ENCODE assay signal across 9 mouse cellular contexts in genomic region chr17:28521920-28522319, GRCm38 (mm10). TPM values are rescaled to one million over a fixed set of nuclear protein-coding genes. Genes with fewer than 3 reads are reported as not detected.
DNase-seq lines count a peak whose midpoint lies in the region; ATAC-seq and TF ChIP-seq lines count a peak whose summit lies in the region.
"Had no signal": no experiment of that assay in that cellular context is flagged by ENCODE, and none has a peak within 500 bp of the region (broad histone marks: within the 10 kb centered on the region; RNA-seq: fewer than 3 reads in every experiment).

No protein-coding gene starts in this region.

- WGBS in heart, embryonic 14.5 days, result 36% methylated on average over 6 of the region's 6 CpGs
- 28% methylated on average over 6 of the region's 6 CpGs for WGBS in forebrain, embryonic 16.5 days
- WGBS in liver, embryonic 12.5 days (ENCODE audit: insufficient replicate concordance), result 35% methylated on average over 6 of the region's 6 CpGs

- no peaks in the 10 kb centered on the region for H3K36me3 ChIP-seq in heart, embryonic 14.5 days (ENCODE audit: control insufficient read depth, insufficient read depth, low read length)
- H3K36me3 ChIP-seq in ES-E14 (ENCODE audit: control insufficient read depth, insufficient read depth, low read length, poor library complexity, severe bottlenecking), result no peaks in the 10 kb centered on the region
- H3K36me3 ChIP-seq in forebrain, embryonic 16.5 days (ENCODE audit: control insufficient read depth, insufficient read depth), result no peaks in the 10 kb centered on the region
- no peaks in the 10 kb centered on the region for H3K36me3 ChIP-seq in liver, embryonic 12.5 days

- no peak for DNase-seq in heart, adult 18-20 months
- DNase-seq in ES-E14 (ENCODE audit: low read depth, low spot score), result no peak
- DNase-seq in frontal cortex, adult 2 months (ENCODE audit: extremely low spot score in 1 of 2, low spot score in 1 of 2), result no peak
- DNase-seq in retina, embryonic 14.5 days (ENCODE audit: low spot score), result no peak
- DNase-seq in urinary bladder, postnatal 10 days (ENCODE audit: low spot score), result no peak

- H3K4me1 ChIP-seq in heart, embryonic 14.5 days (ENCODE audit: control insufficient read depth in 2 of 2, insufficient read depth in 2 of 2, low read length in 2 of 2), result peaks cover 10 to 13% of the 10 kb centered on the region in 2 experiments; a peak in 3 of 4 replicates
- peaks cover 0 to 18% of the 10 kb centered on the region in 2 experiments; a peak in 2 of 4 replicates for H3K4me1 ChIP-seq in ES-E14 (ENCODE audit: control insufficient read depth in 2 of 2, insufficient read depth in 2 of 2, low read length in 2 of 2, poor library complexity in 1 of 2)
- peaks cover 26% of the 10 kb centered on the region for H3K4me1 ChIP-seq in forebrain, embryonic 16.5 days (replicated peaks; ENCODE audit: control insufficient read depth, insufficient read depth, low read length)
- H3K4me1 ChIP-seq in liver, embryonic 12.5 days, result peaks cover 46% of the 10 kb centered on the region

- H3K27ac ChIP-seq in heart, embryonic 14.5 days (replicated peaks in 1 of 2; ENCODE audit: control insufficient read depth in 1 of 2, insufficient read depth in 1 of 2, low read depth in 2 of 2, low read length in 2 of 2), result no peak overlapping the region
- no peak overlapping the region for H3K27ac ChIP-seq in ES-E14 (ENCODE audit: insufficient read depth, low read depth, low read length, poor library complexity, severe bottlenecking)
- H3K27ac ChIP-seq in forebrain, embryonic 16.5 days (ENCODE audit: low read length), result no peak overlapping the region
- H3K27ac ChIP-seq in liver, embryonic 12.5 days, result no peak overlapping the region

- peak overlapping the region; percentile 95 for H3K4me2 ChIP-seq in heart, embryonic 14.5 days (ENCODE audit: low read length)
- H3K4me2 ChIP-seq in forebrain, embryonic 16.5 days (ENCODE audit: low read length), result peak overlapping the region; percentile 82
- H3K4me2 ChIP-seq in liver, embryonic 12.5 days, result peak overlapping the region; percentile 79

- H3K9ac ChIP-seq in heart, embryonic 14.5 days (ENCODE audit: low read length), result no peak overlapping the region
- peak overlapping the region; percentile 28; the same call in 1 of the 2 replicates for H3K9ac ChIP-seq in ES-E14 (ENCODE audit: insufficient read depth, low read depth, low read length, poor library complexity, severe bottlenecking)
- H3K9ac ChIP-seq in forebrain, embryonic 16.5 days (replicated peaks; ENCODE audit: low read depth, low read length), result no peak overlapping the region
- H3K9ac ChIP-seq in liver, embryonic 12.5 days, result no peak overlapping the region

- ATAC-seq in heart, embryonic 14.5 days (ENCODE audit: insufficient number of reproducible peaks, insufficient read depth, low FRiP score, low read depth), result no peak
- ATAC-seq in forebrain, embryonic 16.5 days, result no peak
- no peak for ATAC-seq in liver, embryonic 12.5 days

- no peaks in the 10 kb centered on the region for H3K9me3 ChIP-seq in heart, embryonic 14.5 days (ENCODE audit: control insufficient read depth, low read length)
- H3K9me3 ChIP-seq in ES-E14 (ENCODE audit: control insufficient read depth, insufficient read depth, low read depth, low read length), result no peaks in the 10 kb centered on the region
- H3K9me3 ChIP-seq in forebrain, embryonic 16.5 days (ENCODE audit: control insufficient read depth, low read length), result no peaks in the 10 kb centered on the region
- no peaks in the 10 kb centered on the region for H3K9me3 ChIP-seq in liver, embryonic 12.5 days (replicated peaks)

- H3K27me3 ChIP-seq in heart, embryonic 14.5 days (ENCODE audit: control insufficient read depth, insufficient read depth, low read length), result peaks cover 27% of the 10 kb centered on the region
- H3K27me3 ChIP-seq in forebrain, embryonic 16.5 days (replicated peaks; ENCODE audit: control insufficient read depth, insufficient read depth, low read length), result no peaks in the 10 kb centered on the region
- H3K27me3 ChIP-seq in liver, embryonic 12.5 days (replicated peaks), result peaks cover 78% of the 10 kb centered on the region

- in situ Hi-C loops in ES-E14 (cut with MboI; ENCODE audit: low sequenced_read_pairs in 2 of 2, unreplicated experiment in 2 of 2), result no loop called here

- no peak overlapping the region; a peak in 1 of 4 replicates for H3K4me3 ChIP-seq in heart, embryonic 14.5 days (ENCODE audit: control insufficient read depth in 1 of 2, insufficient read depth in 1 of 2, low read depth in 1 of 2, low read length in 2 of 2)
- H3K4me3 ChIP-seq in ES-E14 (ENCODE audit: insufficient read depth in 1 of 2, low read depth in 1 of 2, low read length in 2 of 2, poor library complexity in 1 of 2, severe bottlenecking in 1 of 2), result peak overlapping the region in 1 of 2 experiments; percentile 71; a peak in 1 of 4 replicates
- H3K4me3 ChIP-seq in forebrain, embryonic 16.5 days (replicated peaks; ENCODE audit: low read length), result peak overlapping the region; percentile 75
- H3K4me3 ChIP-seq in liver, embryonic 12.5 days, result peak overlapping the region; percentile 60; the same call in 1 of the 2 replicates

TF ChIP-seq in ES-E14, 5 proteins besides CTCF, POLR2A, EP300 and RAD21:
- TF ChIP-seq ZC3H11A (IDR thresholded peaks at IDR 0.05; ENCODE audit: borderline replicate concordance, low read depth, low read length), result no peak
- TF ChIP-seq HCFC1 (IDR thresholded peaks at IDR 0.05; ENCODE audit: borderline replicate concordance, insufficient read depth, low read length), result no peak
- no peak for TF ChIP-seq MAFK (IDR thresholded peaks at IDR 0.05; ENCODE audit: insufficient read depth, low read depth, low read length)
- no peak for TF ChIP-seq CHD2 (IDR thresholded peaks at IDR 0.05; ENCODE audit: low read depth, low read length)
- no peak for TF ChIP-seq ZNF384 (IDR thresholded peaks at IDR 0.05; ENCODE audit: low read depth, low read length)

RNA-seq across cellular contexts. Expression of gene Fkbp5, which starts 4.6 kb away (rescaled TPM):
- polyA plus RNA-seq in heart, embryonic 14.5 days (2014; fragmentation: Nextera tagmentation; extraction: Ambion mirVana), result 4.3 and 5.0 TPM in 2 replicates
- total RNA-seq in heart, adult 18-20 months (2021), result 100 to 1,000 TPM in 1 of 2 experiments, 10 to 100 TPM in 1; 65.4 to 103 TPM
- 43.6 and 45.7 TPM in 2 replicates for total RNA-seq in ES-E14 (2012; rRNA removed)
- 39.3 and 41.7 TPM in 2 replicates for polyA plus RNA-seq in forebrain, embryonic 16.5 days (2015; fragmentation: Nextera tagmentation; extraction: Ambion mirVana)
- polyA plus RNA-seq in liver, embryonic 12.5 days (2016; fragmentation: Nextera tagmentation; extraction: Ambion mirVana), result 16.6 and 17.0 TPM in 2 replicates
- polyA plus RNA-seq in frontal cortex, adult 2 months (2012; rRNA removed), result 16.3 and 18.9 TPM in 2 replicates

RNA-seq across cellular contexts. Expression of gene Armc12, which starts 8.7 kb away (rescaled TPM):
- polyA plus RNA-seq in heart, embryonic 14.5 days (2014; fragmentation: Nextera tagmentation; extraction: Ambion mirVana), result not detected in 2 replicates
- total RNA-seq in heart, adult 18-20 months (2021), result not detected
- total RNA-seq in ES-E14 (2012; rRNA removed), result not detected in 2 replicates
- polyA plus RNA-seq in forebrain, embryonic 16.5 days (2015; fragmentation: Nextera tagmentation; extraction: Ambion mirVana), result not detected in 2 replicates
- polyA plus RNA-seq in liver, embryonic 12.5 days (2016; fragmentation: Nextera tagmentation; extraction: Ambion mirVana), result not detected in 2 replicates
- polyA plus RNA-seq in frontal cortex, adult 2 months (2012; rRNA removed), result not detected in 2 replicates
- total RNA-seq: left cerebral cortex, postnatal 36 days had no signal

RNA-seq across cellular contexts. Expression of gene Clpsl2, which starts 27.3 kb away (rescaled TPM):
- polyA plus RNA-seq in heart, embryonic 14.5 days (2014; fragmentation: Nextera tagmentation; extraction: Ambion mirVana), result not detected in 2 replicates
- not detected for total RNA-seq in heart, adult 18-20 months (2021)
- not detected in 2 replicates for total RNA-seq in ES-E14 (2012; rRNA removed)
- not detected in 2 replicates for polyA plus RNA-seq in forebrain, embryonic 16.5 days (2015; fragmentation: Nextera tagmentation; extraction: Ambion mirVana)
- not detected in 2 replicates for polyA plus RNA-seq in liver, embryonic 12.5 days (2016; fragmentation: Nextera tagmentation; extraction: Ambion mirVana)
- not detected in 2 replicates for polyA plus RNA-seq in frontal cortex, adult 2 months (2012; rRNA removed)
- total RNA-seq: left cerebral cortex, postnatal 36 days had no signal

RNA-seq across cellular contexts. Expression of gene Clps, which starts 38.6 kb away (rescaled TPM):
- polyA plus RNA-seq in heart, embryonic 14.5 days (2014; fragmentation: Nextera tagmentation; extraction: Ambion mirVana), result 0.47 TPM in 1 of 2 replicates, not detected in the other
- total RNA-seq in heart, adult 18-20 months (2021), result not detected
- total RNA-seq in ES-E14 (2012; rRNA removed), result 2.5 and 2.9 TPM in 2 replicates
- not detected in 2 replicates for polyA plus RNA-seq in forebrain, embryonic 16.5 days (2015; fragmentation: Nextera tagmentation; extraction: Ambion mirVana)
- 2.3 and 3.6 TPM in 2 replicates for polyA plus RNA-seq in liver, embryonic 12.5 days (2016; fragmentation: Nextera tagmentation; extraction: Ambion mirVana)
- polyA plus RNA-seq in frontal cortex, adult 2 months (2012; rRNA removed), result 0.18 TPM in 1 of 2 replicates, not detected in the other
- total RNA-seq: left cerebral cortex, postnatal 36 days had no signal

RNA-seq across cellular contexts. Expression of gene Lhfpl5, which starts 53.5 kb away (rescaled TPM):
- polyA plus RNA-seq in heart, embryonic 14.5 days (2014; fragmentation: Nextera tagmentation; extraction: Ambion mirVana), result 0.26 and 0.45 TPM in 2 replicates
- total RNA-seq in heart, adult 18-20 months (2021), result not detected
- 0.76 and 1.7 TPM in 2 replicates for total RNA-seq in ES-E14 (2012; rRNA removed)
- 5.3 and 8.3 TPM in 2 replicates for polyA plus RNA-seq in forebrain, embryonic 16.5 days (2015; fragmentation: Nextera tagmentation; extraction: Ambion mirVana)
- polyA plus RNA-seq in liver, embryonic 12.5 days (2016; fragmentation: Nextera tagmentation; extraction: Ambion mirVana), result 0.16 and 0.32 TPM in 2 replicates
- polyA plus RNA-seq in frontal cortex, adult 2 months (2012; rRNA removed), result 8.4 and 8.5 TPM in 2 replicates

Comparison
In these comparisons a context has a peak if more than half of its experiments do, and no peak if none do; other contexts are left out.
1. H3K4me3 ChIP-seq: peak in forebrain, embryonic 16.5 days (single experiment) and liver, embryonic 12.5 days (single experiment); none in heart, embryonic 14.5 days (0 of 2).
2. Peak in every context shown above with its lines, with median percentiles within 50 percentile points of each other: H3K4me2 ChIP-seq.